Mouse (Mus musculus) adipocyte (in vitro differentiated cells): Measurements from ENCODE around the gene H2-Ke6.
"Not testable (repeated sequence)": the region's sequence is repeated elsewhere in the genome, so short reads cannot be mapped to it uniquely, and the experiment has no call there.

Experiments used
- DNase-seq: peaks from one replicate; pipeline ENCODE4 v3.0.0-alpha.2; 2016; ENCODE audit warnings: low spot score

H2-Ke6 gene

GRCm38 (mm10) chr17:34029150-34029889 lies 1.5 kb upstream of the H2-Ke6 start:
- no peak for DNase-seq

- DNase-seq = no peak
Measured at GRCm38 (mm10) chr17:34028501-34029149, 765 bp upstream of the H2-Ke6 start.

GRCm38 (mm10) chr17:34026917-34027655 lies 774 bp downstream of the H2-Ke6 start:
- no peak for DNase-seq

- DNase-seq = no peak
Measured at GRCm38 (mm10) chr17:34026221-34026620, 1.6 kb downstream of the H2-Ke6 start.

- DNase-seq = no peak
Measured at GRCm38 (mm10) chr17:34025756-34026151, 2.1 kb downstream of the H2-Ke6 start.

- DNase-seq = peak; percentile 36
Measured at GRCm38 (mm10) chr17:34024861-34025755, 2.8 kb downstream of the H2-Ke6 start.

- DNase-seq = peak; percentile 78
Measured at GRCm38 (mm10) chr17:34024317-34024821, 3.5 kb downstream of the H2-Ke6 start, which contains the start of gene Ring1. Gene Ring1 (minus strand): TSS chr17:34024680.

GRCm38 (mm10) chr17:34023678-34024077 lies 4.2 kb downstream of the H2-Ke6 start:
- no peak for DNase-seq

GRCm38 (mm10) chr17:34022987-34023386 lies 4.9 kb downstream of the H2-Ke6 start:
- no peak for DNase-seq

GRCm38 (mm10) chr17:34022414-34022783 lies 5.5 kb downstream of the H2-Ke6 start:
- DNase-seq = no peak

- no peak for DNase-seq
Measured at GRCm38 (mm10) chr17:34021539-34022413, 6.1 kb downstream of the H2-Ke6 start.

GRCm38 (mm10) chr17:34013436-34013835 lies 14.4 kb downstream of the H2-Ke6 start:
- no peak for DNase-seq

GRCm38 (mm10) chr17:34010156-34010555 lies 17.7 kb downstream of the H2-Ke6 start:
- no peak for DNase-seq

- no peak for DNase-seq
Measured at GRCm38 (mm10) chr17:34006570-34006969, 21.3 kb downstream of the H2-Ke6 start.

GRCm38 (mm10) chr17:34003426-34003825 lies 24.4 kb downstream of the H2-Ke6 start:
- no peak for DNase-seq

- not testable (repeated sequence) for DNase-seq
Measured at GRCm38 (mm10) chr17:34000796-34001195, 27.1 kb downstream of the H2-Ke6 start.

- peak; percentile 89 for DNase-seq
Measured at GRCm38 (mm10) chr17:34000150-34000537, 27.7 kb downstream of the H2-Ke6 start, which contains the start of gene H2-K1. Gene H2-K1 (minus strand): TSS chr17:34000347.

GRCm38 (mm10) chr17:33999341-34000149 lies 28.3 kb downstream of the H2-Ke6 start:
- no peak for DNase-seq

GRCm38 (mm10) chr17:33998697-33999096 lies 29.2 kb downstream of the H2-Ke6 start:
- not testable (repeated sequence) for DNase-seq

- DNase-seq = not testable (repeated sequence)
Measured at GRCm38 (mm10) chr17:33997025-33997424, 30.8 kb downstream of the H2-Ke6 start.
